Mouse (Mus musculus) testis, postnatal 14 days (tissue): ENCODE measurements around the gene B3galt2.
"Not testable (repeated sequence)": the region's sequence is repeated elsewhere in the genome, so short reads cannot be mapped to it uniquely, and the experiment has no call there.

Experiments
- DNase-seq: peaks from one replicate; pipeline ENCODE4 v3.0.0; 2021; ENCODE audit warnings: low spot score

The B3galt2 gene

DNA sequence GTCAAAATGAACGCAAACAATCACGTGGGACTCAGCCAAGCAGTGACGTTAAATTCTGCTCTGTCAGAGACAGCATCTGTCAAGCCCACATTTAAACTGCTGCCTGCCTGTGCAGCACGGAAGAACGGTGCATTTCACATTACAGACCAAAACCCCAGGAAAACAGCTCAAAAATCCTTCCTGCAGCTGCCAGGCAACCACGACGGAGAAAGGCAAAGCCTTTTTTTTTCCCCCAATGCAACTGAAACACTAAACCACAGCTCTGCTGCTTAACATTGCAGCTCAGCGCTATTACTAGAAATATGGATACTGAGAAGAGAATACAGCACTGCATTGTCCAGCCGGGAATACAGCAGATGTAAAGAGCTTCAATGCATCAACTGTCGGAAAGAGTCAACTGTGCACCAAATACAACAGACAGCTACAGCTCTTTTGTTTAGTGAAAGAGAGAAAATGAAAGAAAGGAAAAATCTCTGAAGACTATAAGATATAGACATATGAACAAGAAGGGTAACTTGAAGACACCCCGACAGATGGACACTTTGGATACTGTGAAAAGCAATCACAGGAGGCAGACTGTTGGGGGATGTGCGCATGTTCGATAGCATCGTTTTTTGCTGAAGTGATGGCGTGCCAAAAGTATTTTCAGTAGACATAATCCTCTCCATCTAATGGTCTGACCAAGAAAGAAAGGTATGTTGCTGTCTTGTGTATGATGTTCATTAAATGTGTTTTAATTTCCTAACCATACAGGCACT is at the start of gene B3galt2:
Gene B3galt2, plus strand, starts transcription at position 15 of the 758 bp plus-strand sequence.
- DNase-seq: no peak

DNA sequence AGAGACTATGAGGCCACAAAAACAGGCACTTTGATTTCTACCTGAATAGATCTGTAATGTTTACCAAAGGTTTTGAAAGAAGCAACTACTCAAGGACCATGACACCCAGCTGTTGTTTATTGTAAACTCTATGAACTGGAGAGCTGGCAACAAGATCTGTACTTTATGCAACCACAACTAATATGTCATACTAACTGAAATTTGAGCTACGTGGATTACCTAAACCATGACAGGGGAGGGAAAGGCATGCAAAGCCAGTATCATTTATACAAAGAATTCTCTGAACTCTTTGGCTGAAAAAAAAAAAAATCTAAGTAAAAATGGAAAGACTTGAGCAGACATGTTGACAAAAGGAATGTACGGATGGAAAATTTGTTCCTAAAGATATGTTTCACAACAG is 43.6 kb upstream of the B3galt2 start:
- DNase-seq: no peak

GRCm38 (mm10) chr1:143608911-143609310 is 31.6 kb upstream of the B3galt2 start:
- no peak for DNase-seq

DNA sequence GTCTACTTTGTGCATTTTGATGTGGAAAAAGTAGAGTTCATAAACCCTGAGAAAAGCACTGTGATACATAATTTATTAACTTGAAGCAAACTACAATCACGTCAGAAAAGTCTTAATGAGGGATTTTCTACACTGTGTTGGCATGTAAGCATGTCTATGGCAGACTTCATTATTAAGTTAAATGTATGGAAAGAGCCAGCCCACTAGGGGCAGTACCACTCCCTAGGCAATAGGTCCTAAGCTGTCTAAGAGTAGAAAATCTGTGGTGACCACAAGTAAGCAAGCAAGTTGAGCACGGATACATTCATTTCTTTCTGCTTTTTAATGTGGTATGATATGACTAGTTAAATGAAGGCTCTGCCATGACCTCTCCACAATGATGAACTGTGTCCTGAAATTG is 27.6 kb upstream of the B3galt2 start:
- DNase-seq: no peak

GRCm38 (mm10) chr1:143619760-143620159 is 20.7 kb upstream of the B3galt2 start:
- DNase-seq: no peak

DNA sequence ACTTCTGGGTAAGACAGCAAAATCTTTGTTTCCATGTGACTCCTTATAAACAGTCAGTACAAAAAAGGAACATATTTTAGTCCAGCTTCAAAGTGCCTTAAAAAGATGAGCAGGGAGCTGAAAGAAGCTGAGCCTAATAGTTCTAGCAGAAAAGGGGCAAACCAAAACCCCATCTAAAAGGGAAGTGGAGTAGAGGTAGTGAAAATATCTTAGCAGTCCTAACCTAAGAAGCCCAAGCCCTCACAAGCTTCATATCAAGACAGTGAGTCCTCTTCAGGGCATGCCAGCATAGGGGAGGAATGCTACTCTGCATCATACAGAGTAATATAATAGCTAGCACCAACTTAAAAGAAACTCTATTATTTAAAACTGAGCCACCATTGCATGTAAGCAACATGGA is 18.5 kb upstream of the B3galt2 start:
- no peak for DNase-seq

GRCm38 (mm10) chr1:143622634-143623033 is 17.8 kb upstream of the B3galt2 start:
- no peak for DNase-seq

DNA sequence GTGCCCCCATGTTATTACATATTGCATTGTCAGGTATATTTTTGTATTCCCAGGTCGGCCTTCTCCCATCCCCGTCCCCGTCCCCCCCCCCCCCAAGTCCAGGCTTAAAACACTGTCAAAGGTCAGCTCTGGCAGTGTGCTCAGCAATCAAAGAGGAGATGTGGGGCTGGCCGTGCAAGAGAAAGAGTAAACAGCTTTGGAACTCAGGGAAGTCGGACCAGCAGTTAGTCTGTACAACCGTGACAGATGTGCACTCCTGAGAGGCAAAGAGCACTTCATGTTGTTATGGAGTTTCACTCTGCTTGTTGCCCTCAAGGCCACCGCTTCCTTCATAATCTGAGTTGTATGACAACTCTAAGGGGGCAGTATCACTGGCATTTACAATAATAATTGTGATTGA is 9.1 kb upstream of the B3galt2 start:
- DNase-seq: no peak

DNA sequence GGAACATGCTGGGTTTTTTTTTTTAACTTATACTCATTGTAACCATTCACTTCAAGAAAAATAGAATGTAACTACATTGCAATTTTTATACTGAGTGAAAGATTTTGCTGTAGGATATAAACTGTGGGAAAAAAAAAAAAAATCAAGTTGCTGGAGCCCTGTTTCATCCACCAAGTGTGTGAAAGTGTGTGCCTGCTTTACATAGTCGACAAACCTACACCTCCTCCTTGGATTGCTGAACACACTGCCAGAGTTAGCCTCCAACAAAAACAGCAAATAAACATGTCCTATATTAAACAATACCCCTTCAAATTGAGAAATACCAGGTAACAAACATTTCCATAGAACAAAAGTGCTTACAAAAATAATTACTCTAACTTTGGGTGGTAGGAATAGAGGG is 8.1 kb upstream of the B3galt2 start:
- DNase-seq: no peak

DNA sequence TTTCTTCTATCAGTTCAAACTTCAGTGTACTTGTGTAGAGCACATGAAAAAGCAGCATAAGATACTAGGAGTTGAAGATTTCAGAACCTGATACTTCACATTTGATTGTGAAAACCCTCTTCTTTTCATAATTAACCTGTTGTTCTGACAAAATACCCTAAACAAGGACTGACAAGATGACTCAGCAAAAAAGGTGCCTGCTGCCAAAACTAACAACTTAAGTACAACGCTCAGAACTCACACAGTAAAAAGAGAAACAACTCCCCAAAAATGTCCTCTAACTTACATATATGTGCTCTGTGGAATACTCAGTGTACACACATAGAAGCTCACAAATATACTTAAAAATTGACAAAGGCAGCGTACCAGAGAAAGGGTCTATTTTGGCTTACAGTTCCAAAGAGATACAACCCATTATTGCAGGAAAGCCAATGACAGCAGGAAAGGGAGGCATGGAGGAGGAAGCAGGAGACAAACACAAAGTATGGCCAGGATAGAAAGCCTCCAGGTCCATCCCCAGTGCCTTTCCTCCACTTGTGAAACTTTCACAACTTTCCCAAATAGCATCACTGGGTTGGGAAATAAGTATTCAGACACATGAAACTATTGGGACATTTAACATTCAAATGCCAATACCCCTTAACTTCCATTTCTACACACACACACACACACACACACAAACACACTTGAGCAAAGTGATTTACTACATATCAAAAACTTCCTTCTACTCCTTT is 7.4 kb upstream of the B3galt2 start:
- DNase-seq: no peak

DNA sequence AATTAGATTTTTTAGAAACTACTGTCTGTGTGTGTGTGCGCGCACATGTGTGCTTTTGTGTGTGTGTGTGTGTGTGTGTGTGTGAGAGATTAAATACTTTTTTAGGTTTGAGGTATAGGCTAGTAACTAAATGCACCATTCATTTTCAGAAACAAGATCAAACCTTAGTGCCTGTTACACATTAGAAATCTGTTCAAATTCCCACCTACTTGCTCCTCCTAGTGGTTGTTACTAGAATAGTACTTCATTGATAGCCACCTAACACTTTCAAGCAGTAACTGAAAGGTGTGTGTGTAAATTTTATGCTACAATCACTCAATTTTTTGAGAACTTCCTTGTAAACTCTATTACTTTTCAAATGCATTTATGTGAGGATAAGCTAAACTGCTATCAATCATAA is 3.8 kb downstream of the B3galt2 start:
- DNase-seq: no peak

DNA sequence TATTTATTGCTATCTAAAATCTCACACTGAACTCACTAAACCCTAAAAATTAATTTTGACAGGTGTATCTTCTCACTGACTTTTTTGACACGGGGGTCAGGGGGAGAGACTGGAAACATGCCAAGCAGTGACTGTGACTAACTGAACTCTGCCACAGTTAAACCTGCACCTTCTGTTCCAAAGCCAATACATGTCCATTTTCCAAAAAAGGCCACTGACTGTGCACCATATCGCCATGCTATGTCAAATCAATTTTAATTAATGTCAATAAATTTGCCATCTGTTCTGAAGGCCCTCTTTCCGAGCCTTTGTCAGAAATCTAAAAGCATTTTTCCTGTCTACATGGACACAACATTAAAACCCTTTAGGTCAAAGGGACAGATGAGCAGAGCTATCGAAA is 4.9 kb downstream of the B3galt2 start:
- DNase-seq: no peak

- no peak for DNase-seq
Measured at GRCm38 (mm10) chr1:143646219-143646618, 5.8 kb downstream of the B3galt2 start.

- no peak for DNase-seq
Measured at GRCm38 (mm10) chr1:143650317-143650716, 9.9 kb downstream of the B3galt2 start.

DNA sequence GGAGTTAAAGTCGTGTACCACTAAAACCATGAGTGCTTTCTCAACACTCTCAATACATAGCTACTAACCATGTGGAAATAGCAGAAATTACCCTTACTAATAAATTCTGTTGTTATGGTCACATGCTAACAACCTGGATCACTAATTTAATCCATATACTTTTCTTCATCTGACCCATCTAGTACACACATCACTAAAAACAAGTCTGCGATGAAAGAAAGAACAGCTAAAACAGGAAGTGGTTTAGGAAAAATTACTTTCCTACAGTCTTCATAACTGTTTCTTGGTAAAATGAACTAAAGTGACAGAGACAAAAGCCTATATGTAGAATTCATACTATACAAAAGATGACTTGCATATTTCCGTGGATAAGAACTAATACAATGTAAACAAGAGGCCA is 13.2 kb downstream of the B3galt2 start:
- no peak for DNase-seq

GRCm38 (mm10) chr1:143663197-143663596 is 22.7 kb downstream of the B3galt2 start:
- no peak for DNase-seq

DNA sequence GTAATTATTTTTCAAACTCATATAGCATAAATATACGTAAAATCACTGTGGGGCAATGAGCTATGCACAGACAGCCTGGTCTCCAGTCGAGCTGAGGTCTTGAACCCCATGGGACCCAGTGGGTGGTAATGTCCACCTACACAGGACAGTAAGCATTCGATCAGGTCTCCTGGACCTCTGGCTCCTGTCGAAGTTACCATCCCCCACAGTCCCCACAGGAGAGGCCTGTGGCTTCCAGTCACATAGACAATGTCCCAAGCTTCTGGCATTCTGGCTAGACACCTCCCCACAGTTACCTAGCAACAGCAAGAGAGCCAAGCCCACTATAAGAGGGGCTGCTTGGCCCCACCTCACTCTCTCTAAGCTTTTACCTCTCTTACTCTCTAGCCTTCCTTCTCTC is 24.3 kb downstream of the B3galt2 start:
- not testable (repeated sequence) for DNase-seq

GRCm38 (mm10) chr1:143675734-143676361 is 35.4 kb downstream of the B3galt2 start:
- DNase-seq: no peak

- no peak for DNase-seq
Measured at GRCm38 (mm10) chr1:143681108-143681507, 40.6 kb downstream of the B3galt2 start.

DNA sequence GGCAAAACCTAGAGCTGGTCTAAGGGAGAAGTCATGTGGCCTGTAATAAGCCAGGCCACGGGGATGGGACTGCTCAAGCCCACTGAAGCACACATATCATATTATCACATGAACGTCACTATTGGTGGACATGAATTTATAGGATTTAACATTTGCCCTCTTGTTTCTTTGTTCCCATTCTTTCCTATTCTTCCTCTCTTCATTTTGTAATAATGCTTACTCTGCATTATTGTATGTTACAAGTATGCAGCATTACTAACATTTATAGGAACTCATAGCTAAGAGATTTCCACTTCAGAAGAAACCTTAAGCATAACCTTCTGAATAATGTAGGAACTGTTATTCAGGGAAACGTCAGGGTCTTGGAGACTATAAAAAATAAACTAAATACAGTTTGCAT is 44.4 kb downstream of the B3galt2 start:
- no peak for DNase-seq

DNA sequence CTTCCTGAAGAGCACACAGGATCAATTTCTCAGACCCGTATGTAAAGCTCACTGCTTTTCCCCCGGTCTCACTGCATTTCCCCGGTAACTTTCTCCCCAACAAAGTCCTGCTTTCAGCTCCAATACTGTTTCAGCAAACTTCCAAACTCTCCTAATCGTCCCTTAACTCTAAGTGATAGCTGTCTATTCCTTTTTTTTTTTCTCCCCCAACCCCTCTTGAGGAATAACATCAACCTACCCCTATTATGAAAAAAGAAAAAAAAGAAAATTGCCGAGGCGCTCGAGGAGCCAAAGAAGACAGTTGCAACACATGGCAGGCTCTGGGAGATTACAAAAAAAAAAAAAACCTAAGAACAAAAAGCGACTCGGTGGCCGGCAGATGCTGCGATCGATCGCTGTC is 61.3 kb downstream of the B3galt2 start:
- no peak for DNase-seq

GRCm38 (mm10) chr1:143702141-143702740 is 61.8 kb downstream of the B3galt2 start:
- DNase-seq: peak; percentile 67
